Comparison of ENCODE assay signal across 13 mouse cellular contexts in the genomic region with DNA sequence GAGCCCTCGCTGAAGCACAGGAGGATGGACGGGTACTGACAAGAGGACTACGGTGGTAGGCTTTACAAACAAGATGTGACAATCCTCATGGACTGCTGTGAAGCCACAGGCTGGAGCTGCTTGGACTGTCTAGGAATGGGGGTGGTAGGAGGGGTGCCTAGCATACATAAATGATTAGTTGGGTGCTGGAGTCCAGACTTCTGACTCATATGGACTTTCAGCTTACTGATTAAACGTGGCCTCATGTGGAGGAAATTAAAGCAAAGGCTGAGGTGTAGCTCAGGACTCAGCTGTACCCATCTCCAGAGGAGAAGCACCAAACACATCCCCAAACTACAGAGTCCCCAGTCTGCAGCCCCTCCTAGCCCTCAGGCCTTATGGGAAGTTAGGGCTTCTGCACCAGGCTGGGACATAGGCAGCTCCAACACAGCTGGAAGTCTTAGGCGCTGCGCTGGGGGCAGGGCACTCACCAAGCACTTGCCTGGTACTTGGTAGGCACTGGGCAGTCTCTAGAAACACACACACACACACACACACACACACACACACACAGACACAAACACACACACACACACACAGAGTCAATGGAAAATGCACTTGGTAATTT. TPM values are rescaled to one million over a fixed set of nuclear protein-coding genes. Genes with fewer than 3 reads are reported as not detected.
A peak's percentile ranks its signal among the peaks of the same experiment; 100 is the strongest.
DNase-seq lines count a peak whose midpoint lies in the region; ATAC-seq lines count a peak whose summit lies in the region.
"Had no signal": no experiment of that assay in that cellular context is flagged by ENCODE, and none has a peak within 500 bp of the region (broad histone marks: within the 10 kb centered on the region; RNA-seq: fewer than 3 reads in every experiment).

No protein-coding gene starts in this region.

- H3K4me1 ChIP-seq in embryonic facial prominence, embryonic 13.5 days, result peaks cover 36% of the 10 kb centered on the region
- peaks cover 33% of the 10 kb centered on the region for H3K4me1 ChIP-seq in embryonic facial prominence, embryonic 10.5 days
- peaks cover 9% of the 10 kb centered on the region for H3K4me1 ChIP-seq in midbrain, embryonic 11.5 days (ENCODE audit: control insufficient read depth, insufficient read depth, low read length)
- H3K4me1 ChIP-seq in midbrain, embryonic 10.5 days, result peaks cover 27% of the 10 kb centered on the region
- H3K4me1 ChIP-seq in neural tube, embryonic 13.5 days (replicated peaks), result peaks cover 71% of the 10 kb centered on the region

- 0 out of 2 replicates have a peak overlapping the region, but pooled peaks have one; percentile 16 for H3K9ac ChIP-seq in embryonic facial prominence, embryonic 13.5 days
- H3K9ac ChIP-seq in midbrain, embryonic 11.5 days (ENCODE audit: low read length), result peak overlapping the region; percentile 24; the same call in 1 of the 2 replicates
- peak overlapping the region; percentile 22; the same call in 1 of the 2 replicates for H3K9ac ChIP-seq in neural tube, embryonic 13.5 days
- H3K9ac ChIP-seq: liver, embryonic 14.5 days; midbrain, embryonic 13.5 days had no signal

- no peaks in the 10 kb centered on the region for H3K27me3 ChIP-seq in embryonic facial prominence, embryonic 13.5 days
- H3K27me3 ChIP-seq in embryonic facial prominence, embryonic 10.5 days (replicated peaks; ENCODE audit: low read depth, poor library complexity, severe bottlenecking), result no peaks in the 10 kb centered on the region
- H3K27me3 ChIP-seq in midbrain, embryonic 11.5 days (ENCODE audit: control insufficient read depth, insufficient read depth, low read length), result no peaks in the 10 kb centered on the region
- no peaks in the 10 kb centered on the region for H3K27me3 ChIP-seq in midbrain, embryonic 10.5 days (ENCODE audit: low read depth, poor library complexity, severe bottlenecking)
- no peaks in the 10 kb centered on the region for H3K27me3 ChIP-seq in neural tube, embryonic 13.5 days
- H3K27me3 ChIP-seq: midbrain, embryonic 13.5 days had no signal

- H3K36me3 ChIP-seq in embryonic facial prominence, embryonic 13.5 days, result peaks cover 62% of the 10 kb centered on the region
- peaks cover 77% of the 10 kb centered on the region for H3K36me3 ChIP-seq in embryonic facial prominence, embryonic 10.5 days (replicated peaks)
- no peaks in the 10 kb centered on the region; the same call in 1 of the 2 replicates for H3K36me3 ChIP-seq in midbrain, embryonic 11.5 days (ENCODE audit: control insufficient read depth, insufficient read depth, low read length)
- peaks cover 74% of the 10 kb centered on the region for H3K36me3 ChIP-seq in midbrain, embryonic 10.5 days
- H3K36me3 ChIP-seq in neural tube, embryonic 13.5 days, result peaks cover 48% of the 10 kb centered on the region

- no peak overlapping the region for H3K27ac ChIP-seq in embryonic facial prominence, embryonic 13.5 days
- H3K27ac ChIP-seq in embryonic facial prominence, embryonic 10.5 days (replicated peaks), result no peak overlapping the region
- no peak overlapping the region for H3K27ac ChIP-seq in midbrain, embryonic 11.5 days (ENCODE audit: low read depth, low read length)
- H3K27ac ChIP-seq in midbrain, embryonic 10.5 days (replicated peaks), result no peak overlapping the region
- no peak overlapping the region for H3K27ac ChIP-seq in neural tube, embryonic 13.5 days (replicated peaks)
- H3K27ac ChIP-seq: forebrain, embryonic 10.5 days; liver, embryonic 14.5 days; midbrain, embryonic 13.5 days had no signal

- H3K9me3 ChIP-seq in embryonic facial prominence, embryonic 13.5 days, result no peaks in the 10 kb centered on the region
- H3K9me3 ChIP-seq in embryonic facial prominence, embryonic 10.5 days, result no peaks in the 10 kb centered on the region
- no peaks in the 10 kb centered on the region for H3K9me3 ChIP-seq in midbrain, embryonic 11.5 days (ENCODE audit: control insufficient read depth, low read length)
- H3K9me3 ChIP-seq in midbrain, embryonic 10.5 days (replicated peaks), result no peaks in the 10 kb centered on the region
- H3K9me3 ChIP-seq in neural tube, embryonic 13.5 days, result no peaks in the 10 kb centered on the region
- H3K9me3 ChIP-seq: forebrain, embryonic 10.5 days; midbrain, embryonic 13.5 days had no signal

- DNase-seq in embryonic facial prominence, embryonic 10.5 days (ENCODE audit: low spot score), result no peak
- no peak for DNase-seq in midbrain, embryonic 11.5 days (ENCODE audit: low spot score, missing footprints)
- no peak for DNase-seq in midbrain, embryonic 10.5 days (ENCODE audit: low spot score)
- peak; percentile 48 for DNase-seq in kidney, adult 18-20 months
- no peak for DNase-seq in ovary, postnatal 10 days (ENCODE audit: low spot score)
- no peak for DNase-seq in spleen, adult 12 weeks (ENCODE audit: low spot score)
- DNase-seq: layer of hippocampus, postnatal 36 days had no signal

- 71% methylated on average over 6 of the region's 6 CpGs for WGBS in embryonic facial prominence, embryonic 13.5 days
- 79% methylated on average over 6 of the region's 6 CpGs for WGBS in embryonic facial prominence, embryonic 10.5 days
- 70% methylated on average over 6 of the region's 6 CpGs for WGBS in midbrain, embryonic 11.5 days
- WGBS in midbrain, embryonic 10.5 days, result 83% methylated on average over 6 of the region's 6 CpGs
- 84% methylated on average over 6 of the region's 6 CpGs for WGBS in neural tube, embryonic 13.5 days

- ATAC-seq in embryonic facial prominence, embryonic 13.5 days (ENCODE audit: insufficient number of reproducible peaks, insufficient read depth, low FRiP score, low TSS enrichment, low read depth), result no peak
- no peak for ATAC-seq in midbrain, embryonic 11.5 days (ENCODE audit: low FRiP score)
- ATAC-seq in neural tube, embryonic 13.5 days (ENCODE audit: low read depth), result no peak
- ATAC-seq: activated CD4-positive, CD25-positive, alpha-beta regulatory T cell, adult 4 months; midbrain, embryonic 13.5 days had no signal

- H3K4me2 ChIP-seq in embryonic facial prominence, embryonic 13.5 days, result no peak overlapping the region
- H3K4me2 ChIP-seq in midbrain, embryonic 11.5 days, result no peak overlapping the region
- no peak overlapping the region for H3K4me2 ChIP-seq in neural tube, embryonic 13.5 days
- H3K4me2 ChIP-seq: midbrain, embryonic 13.5 days had no signal

- H3K4me3 ChIP-seq in embryonic facial prominence, embryonic 13.5 days, result no peak overlapping the region
- H3K4me3 ChIP-seq in embryonic facial prominence, embryonic 10.5 days, result no peak overlapping the region
- H3K4me3 ChIP-seq in midbrain, embryonic 11.5 days (ENCODE audit: low read depth, low read length), result no peak overlapping the region
- no peak overlapping the region for H3K4me3 ChIP-seq in midbrain, embryonic 10.5 days
- H3K4me3 ChIP-seq in neural tube, embryonic 13.5 days, result no peak overlapping the region
- H3K4me3 ChIP-seq: forebrain, embryonic 10.5 days; midbrain, embryonic 13.5 days had no signal

RNA-seq across cellular contexts. Expression of a gene that starts 4.2 kb away (rescaled TPM):
- polyA plus RNA-seq in embryonic facial prominence, embryonic 13.5 days (2015; fragmentation: Nextera tagmentation; extraction: Ambion mirVana), result 175 and 185 TPM in 2 replicates
- polyA plus RNA-seq in embryonic facial prominence, embryonic 10.5 days (2016; fragmentation: Nextera tagmentation; extraction: Ambion mirVana), result 170 and 173 TPM in 2 replicates
- polyA plus RNA-seq in midbrain, embryonic 11.5 days (2014; fragmentation: Nextera tagmentation; extraction: Ambion mirVana), result 106 and 118 TPM in 2 replicates
- 161 and 162 TPM in 2 replicates for polyA plus RNA-seq in midbrain, embryonic 10.5 days (2016; fragmentation: Nextera tagmentation; extraction: Ambion mirVana)
- polyA plus RNA-seq in neural tube, embryonic 13.5 days (2015; fragmentation: Nextera tagmentation; extraction: Ambion mirVana), result 112 and 114 TPM in 2 replicates

RNA-seq across cellular contexts. Expression of a gene that starts 8.0 kb away (rescaled TPM):
- polyA plus RNA-seq in embryonic facial prominence, embryonic 13.5 days (2015; fragmentation: Nextera tagmentation; extraction: Ambion mirVana), result 25.8 and 34.8 TPM in 2 replicates
- 50.7 and 52.3 TPM in 2 replicates for polyA plus RNA-seq in embryonic facial prominence, embryonic 10.5 days (2016; fragmentation: Nextera tagmentation; extraction: Ambion mirVana)
- 20.7 and 24.7 TPM in 2 replicates for polyA plus RNA-seq in midbrain, embryonic 11.5 days (2014; fragmentation: Nextera tagmentation; extraction: Ambion mirVana)
- 45.4 and 49.3 TPM in 2 replicates for polyA plus RNA-seq in midbrain, embryonic 10.5 days (2016; fragmentation: Nextera tagmentation; extraction: Ambion mirVana)
- 6.3 and 8.0 TPM in 2 replicates for polyA plus RNA-seq in neural tube, embryonic 13.5 days (2015; fragmentation: Nextera tagmentation; extraction: Ambion mirVana)

RNA-seq across cellular contexts. Expression of a gene that starts 26.7 kb away (rescaled TPM):
- 132 and 134 TPM in 2 replicates for polyA plus RNA-seq in embryonic facial prominence, embryonic 13.5 days (2015; fragmentation: Nextera tagmentation; extraction: Ambion mirVana)
- 126 and 135 TPM in 2 replicates for polyA plus RNA-seq in embryonic facial prominence, embryonic 10.5 days (2016; fragmentation: Nextera tagmentation; extraction: Ambion mirVana)
- polyA plus RNA-seq in midbrain, embryonic 11.5 days (2014; fragmentation: Nextera tagmentation; extraction: Ambion mirVana), result 146 and 158 TPM in 2 replicates
- polyA plus RNA-seq in midbrain, embryonic 10.5 days (2016; fragmentation: Nextera tagmentation; extraction: Ambion mirVana), result 131 and 160 TPM in 2 replicates
- 156 and 174 TPM in 2 replicates for polyA plus RNA-seq in neural tube, embryonic 13.5 days (2015; fragmentation: Nextera tagmentation; extraction: Ambion mirVana)

RNA-seq across cellular contexts. Expression of a gene that starts 26.8 kb away (rescaled TPM):
- 10.2 TPM in 2 replicates for polyA plus RNA-seq in embryonic facial prominence, embryonic 13.5 days (2015; fragmentation: Nextera tagmentation; extraction: Ambion mirVana)
- 8.2 and 8.8 TPM in 2 replicates for polyA plus RNA-seq in embryonic facial prominence, embryonic 10.5 days (2016; fragmentation: Nextera tagmentation; extraction: Ambion mirVana)
- 3.6 and 4.5 TPM in 2 replicates for polyA plus RNA-seq in midbrain, embryonic 11.5 days (2014; fragmentation: Nextera tagmentation; extraction: Ambion mirVana)
- polyA plus RNA-seq in midbrain, embryonic 10.5 days (2016; fragmentation: Nextera tagmentation; extraction: Ambion mirVana), result 5.2 and 5.5 TPM in 2 replicates
- polyA plus RNA-seq in neural tube, embryonic 13.5 days (2015; fragmentation: Nextera tagmentation; extraction: Ambion mirVana), result 6.4 and 7.4 TPM in 2 replicates

RNA-seq across cellular contexts. Expression of a gene that starts 42.6 kb away (rescaled TPM):
- polyA plus RNA-seq in embryonic facial prominence, embryonic 13.5 days (2015; fragmentation: Nextera tagmentation; extraction: Ambion mirVana), result 47.6 and 51.2 TPM in 2 replicates
- polyA plus RNA-seq in embryonic facial prominence, embryonic 10.5 days (2016; fragmentation: Nextera tagmentation; extraction: Ambion mirVana), result 35.0 and 36.8 TPM in 2 replicates
- polyA plus RNA-seq in midbrain, embryonic 11.5 days (2014; fragmentation: Nextera tagmentation; extraction: Ambion mirVana), result 43.2 and 48.4 TPM in 2 replicates
- polyA plus RNA-seq in midbrain, embryonic 10.5 days (2016; fragmentation: Nextera tagmentation; extraction: Ambion mirVana), result 35.7 and 41.2 TPM in 2 replicates
- polyA plus RNA-seq in neural tube, embryonic 13.5 days (2015; fragmentation: Nextera tagmentation; extraction: Ambion mirVana), result 79.6 and 91.4 TPM in 2 replicates
